Mouse (Mus musculus) B cell, adult (primary cell): ENCODE measurements around the gene 4931423N10Rik. TPM values are rescaled to one million over a fixed set of nuclear protein-coding genes. Genes with fewer than 3 reads are reported as not detected.

Source experiments
- total RNA-seq: library from RNA; stranded (reverse); gene quantifications from 4 replicates; pipeline ENCODE4 v1.2.4, GENCODE M21; 2023; ENCODE audit not compliant: inconsistent age

4931423N10Rik gene
- total RNA-seq: 0.36 to 0.51 TPM in 2 of 4 replicates, not detected in the others

DNA sequence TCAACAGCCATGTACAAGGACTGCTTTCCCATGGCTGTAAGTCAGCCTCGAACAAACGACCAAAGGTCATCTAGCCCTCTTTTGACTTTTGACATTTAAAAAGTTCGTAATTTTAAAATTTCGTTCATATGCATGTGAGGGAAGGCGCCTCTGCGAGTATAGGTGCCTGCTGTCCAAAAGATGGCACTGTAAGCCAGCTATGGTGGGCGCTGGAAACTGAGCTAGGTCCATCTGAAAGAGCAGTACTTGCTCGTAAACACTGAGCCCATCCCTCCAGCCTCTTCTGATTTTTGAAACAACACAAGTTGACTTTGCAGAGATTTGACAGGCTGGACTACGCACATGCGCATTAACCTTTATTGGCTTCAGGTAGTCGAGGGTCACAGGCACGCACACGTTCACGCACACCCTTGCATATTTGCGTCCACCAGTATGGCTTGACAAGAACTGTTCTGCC, at the start of gene 4931423N10Rik:
Gene 4931423N10Rik, plus strand, starts transcription at position 407 of the 457 bp plus-strand sequence.

Other genes with a start within 250 kb of the 4931423N10Rik start
- gene Abi1, start 167.2 kb upstream of the 4931423N10Rik start, total RNA-seq: 153 to 174 TPM (median 167 TPM) in 4 replicates
- 46.4 to 54.3 TPM (median 51.2 TPM) in 4 replicates for gene Acbd5, start 139.3 kb upstream of the 4931423N10Rik start, total RNA-seq
- gene Mastl, start 51.5 kb upstream of the 4931423N10Rik start, total RNA-seq: 0.12 to 0.80 TPM (median 0.33 TPM) in 4 replicates
- 147 to 160 TPM (median 156 TPM) in 4 replicates for gene Yme1l1, start 51.1 kb upstream of the 4931423N10Rik start, total RNA-seq
- not detected in 4 replicates for gene Nxph2, start 113.8 kb downstream of the 4931423N10Rik start, total RNA-seq